Mouse (Mus musculus): ENCODE measurements at regions not wholly inside any gene's neighbourhood (a gene's known extent, or its start where the extent isn't known, plus 50 kb on each side); places are given as distances from the start of the nearest gene placed in this dataset.
"Not testable (repeated sequence)": the region's sequence is repeated elsewhere in the genome, so short reads cannot be mapped to it uniquely, and the experiment has no call there.

GRCm38 (mm10) chr4:71316605-71317004, 441.2 kb downstream of the Gm11232 start:
- H3K9me3 ChIP-seq = no peaks in the 10 kb centered on the region
- no peak overlapping the region for H3K9ac ChIP-seq (replicated peaks)
- H3K4me3 ChIP-seq (replicated peaks) = no peak overlapping the region
- no peaks in the 10 kb centered on the region for H3K36me3 ChIP-seq
- ATAC-seq (ENCODE audit: insufficient number of reproducible peaks, insufficient read depth, low FRiP score, low TSS enrichment, low read depth) = no peak
- no peaks in the 10 kb centered on the region for H3K4me1 ChIP-seq (replicated peaks)
- H3K4me2 ChIP-seq = no peak overlapping the region
- H3K27me3 ChIP-seq = no peaks in the 10 kb centered on the region
- no peak overlapping the region for H3K27ac ChIP-seq

- 41% methylated on average over 6 of the region's 6 CpGs for WGBS
- no peak overlapping the region for H3K4me2 ChIP-seq
- H3K27ac ChIP-seq = no peak overlapping the region
- no peaks in the 10 kb centered on the region for H3K9me3 ChIP-seq
- H3K27me3 ChIP-seq = no peaks in the 10 kb centered on the region
- H3K4me1 ChIP-seq (replicated peaks) = 0 out of 2 replicates have a peak, but pooled peaks cover 7% of the 10 kb centered on the region
- H3K4me3 ChIP-seq (replicated peaks) = no peak overlapping the region
- ATAC-seq (ENCODE audit: insufficient number of reproducible peaks, insufficient read depth, low FRiP score, low TSS enrichment, low read depth) = peak; percentile 47; the same call in 1 of the 2 replicates
- H3K9ac ChIP-seq (replicated peaks) = no peak overlapping the region
- H3K36me3 ChIP-seq = no peaks in the 10 kb centered on the region
Measured at GRCm38 (mm10) chr4:71307176-71307612, 450.6 kb downstream of the Gm11232 start.

GRCm38 (mm10) chr4:71306690-71307089, 451.1 kb downstream of the Gm11232 start:
- no peak for ATAC-seq (ENCODE audit: insufficient number of reproducible peaks, insufficient read depth, low FRiP score, low TSS enrichment, low read depth)
- Histone ChIP-seq H3K4me2 (no peak overlapping the region), H3K27ac (no peak overlapping the region), H3K36me3 (no peaks in the 10 kb centered on the region), H3K27me3 (no peaks in the 10 kb centered on the region), H3K9ac (replicated peaks) (no peak overlapping the region), H3K4me1 (replicated peaks) (0 out of 2 replicates have a peak, but pooled peaks cover 7% of the 10 kb centered on the region), H3K9me3 (no peaks in the 10 kb centered on the region), H3K4me3 (replicated peaks) (no peak overlapping the region)
- 69% methylated on average over 6 of the region's 6 CpGs for WGBS

- not testable (repeated sequence) for H3K27ac ChIP-seq; H3K9me3 ChIP-seq; H3K4me2 ChIP-seq; H3K36me3 ChIP-seq; H3K9ac ChIP-seq (replicated peaks); ATAC-seq (ENCODE audit: insufficient number of reproducible peaks, insufficient read depth, low FRiP score, low TSS enrichment, low read depth); H3K27me3 ChIP-seq; H3K4me3 ChIP-seq (replicated peaks); H3K4me1 ChIP-seq (replicated peaks)
- 82% methylated on average over 3 of the region's 3 CpGs for WGBS
Measured at GRCm38 (mm10) chr4:71295716-71296115, 462.0 kb downstream of the Gm11232 start.

GRCm38 (mm10) chr4:71291741-71292149, 466.0 kb downstream of the Gm11232 start:
- H3K27me3 ChIP-seq = no peaks in the 10 kb centered on the region
- no peak overlapping the region for H3K4me2 ChIP-seq
- H3K4me1 ChIP-seq (replicated peaks) = no peaks in the 10 kb centered on the region
- H3K9ac ChIP-seq (replicated peaks) = no peak overlapping the region
- no peak overlapping the region for H3K4me3 ChIP-seq (replicated peaks)
- H3K27ac ChIP-seq = no peak overlapping the region
- peaks cover 22% of the 10 kb centered on the region for H3K9me3 ChIP-seq
- 91% methylated on average over 10 of the region's 10 CpGs for WGBS
- no peak for ATAC-seq (ENCODE audit: insufficient number of reproducible peaks, insufficient read depth, low FRiP score, low TSS enrichment, low read depth)
- no peaks in the 10 kb centered on the region for H3K36me3 ChIP-seq

GRCm38 (mm10) chr4:71291111-71291740, 466.5 kb downstream of the Gm11232 start:
- not testable (repeated sequence) for ATAC-seq (ENCODE audit: insufficient number of reproducible peaks, insufficient read depth, low FRiP score, low TSS enrichment, low read depth)

GRCm38 (mm10) chr4:71283147-71283546, 474.6 kb downstream of the Gm11232 start:
- no peak for ATAC-seq (ENCODE audit: insufficient number of reproducible peaks, insufficient read depth, low FRiP score, low TSS enrichment, low read depth)
- WGBS = 85% methylated on average over 1 of the region's 1 CpGs
- no peaks in the 10 kb centered on the region for H3K36me3 ChIP-seq

More at GRCm38 (mm10) chr4:71291111-71291740, 466.5 kb downstream of the Gm11232 start:
- WGBS = 95% methylated on average over 22 of the region's 22 CpGs
- H3K4me3 ChIP-seq (replicated peaks); H3K27me3 ChIP-seq; H3K36me3 ChIP-seq; H3K4me1 ChIP-seq (replicated peaks); H3K4me2 ChIP-seq; H3K9ac ChIP-seq (replicated peaks); H3K27ac ChIP-seq: not testable (repeated sequence)
- H3K9me3 ChIP-seq = peaks cover 22% of the 10 kb centered on the region

GRCm38 (mm10) chr4:71279710-71280109, 478.1 kb downstream of the Gm11232 start:
- Histone ChIP-seq H3K36me3 (no peaks in the 10 kb centered on the region), H3K4me2 (no peak overlapping the region), H3K9me3 (no peaks in the 10 kb centered on the region), H3K27me3 (no peaks in the 10 kb centered on the region), H3K27ac (no peak overlapping the region), H3K4me3 (replicated peaks) (no peak overlapping the region), H3K4me1 (replicated peaks) (no peaks in the 10 kb centered on the region), H3K9ac (replicated peaks) (no peak overlapping the region)
- no peak for ATAC-seq (ENCODE audit: insufficient number of reproducible peaks, insufficient read depth, low FRiP score, low TSS enrichment, low read depth)
- WGBS = 80% methylated on average over 1 of the region's 1 CpGs

More at GRCm38 (mm10) chr4:71283147-71283546, 474.6 kb downstream of the Gm11232 start:
- Histone ChIP-seq H3K9me3 (peaks cover 5% of the 10 kb centered on the region), H3K4me1 (replicated peaks) (no peaks in the 10 kb centered on the region), H3K9ac (replicated peaks) (no peak overlapping the region), H3K4me3 (replicated peaks) (no peak overlapping the region), H3K4me2 (no peak overlapping the region), H3K27ac (no peak overlapping the region), H3K27me3 (no peaks in the 10 kb centered on the region)

- no peaks in the 10 kb centered on the region for H3K27me3 ChIP-seq
- no peak for ATAC-seq (ENCODE audit: insufficient number of reproducible peaks, insufficient read depth, low FRiP score, low TSS enrichment, low read depth)
- H3K4me1 ChIP-seq (replicated peaks) = no peaks in the 10 kb centered on the region
- H3K9ac ChIP-seq (replicated peaks) = no peak overlapping the region
- no peak overlapping the region for H3K4me3 ChIP-seq (replicated peaks)
- H3K9me3 ChIP-seq = no peaks in the 10 kb centered on the region
- 86% methylated on average over 2 of the region's 2 CpGs for WGBS
- no peak overlapping the region for H3K27ac ChIP-seq
- H3K4me2 ChIP-seq = no peak overlapping the region
- H3K36me3 ChIP-seq = no peaks in the 10 kb centered on the region
Measured at GRCm38 (mm10) chr4:71259897-71260296, 497.9 kb downstream of the Gm11232 start.

- no peaks in the 10 kb centered on the region for H3K4me1 ChIP-seq (replicated peaks)
- no peak overlapping the region for H3K4me2 ChIP-seq
- H3K27ac ChIP-seq = no peak overlapping the region
- no peak for ATAC-seq (ENCODE audit: insufficient number of reproducible peaks, insufficient read depth, low FRiP score, low TSS enrichment, low read depth)
- H3K9me3 ChIP-seq = no peaks in the 10 kb centered on the region
- H3K9ac ChIP-seq (replicated peaks) = no peak overlapping the region
- 61% methylated on average over 4 of the region's 4 CpGs for WGBS
- H3K27me3 ChIP-seq = no peaks in the 10 kb centered on the region
- no peak overlapping the region for H3K4me3 ChIP-seq (replicated peaks)
- H3K36me3 ChIP-seq = no peaks in the 10 kb centered on the region
Measured at GRCm38 (mm10) chr4:71230497-71230872, 527.3 kb downstream of the Gm11232 start.

- Histone ChIP-seq H3K27ac (no peak overlapping the region), H3K9me3 (no peaks in the 10 kb centered on the region), H3K9ac (replicated peaks) (no peak overlapping the region), H3K4me2 (no peak overlapping the region), H3K4me3 (replicated peaks) (no peak overlapping the region), H3K36me3 (no peaks in the 10 kb centered on the region), H3K27me3 (no peaks in the 10 kb centered on the region), H3K4me1 (replicated peaks) (no peaks in the 10 kb centered on the region)
- no peak for ATAC-seq (ENCODE audit: insufficient number of reproducible peaks, insufficient read depth, low FRiP score, low TSS enrichment, low read depth)
- 87% methylated on average over 3 of the region's 3 CpGs for WGBS
Measured at GRCm38 (mm10) chr4:71229796-71230496, 527.8 kb downstream of the Gm11232 start.
